Mouse (Mus musculus): Measurements from ENCODE around the gene Zfp580.

- TF ChIP-seq CTCF (IDR thresholded peaks at IDR 0.05; ENCODE audit: borderline replicate concordance, insufficient read depth, low read length) (no peak), POLR2A (IDR thresholded peaks at IDR 0.05; ENCODE audit: low read depth, low read length) (no peak)
Measured at GRCm38 (mm10) chr7:5037026-5037425, 14.3 kb upstream of the Zfp580 start.
